Comparison of ENCODE assay signal across 9 mouse cellular contexts in genomic region chr9:22132220-22132619, GRCm38 (mm10). TPM values are rescaled to one million over a fixed set of nuclear protein-coding genes. Genes with fewer than 3 reads are reported as not detected.
A peak's percentile ranks its signal among the peaks of the same experiment; 100 is the strongest.
DNase-seq lines count a peak whose midpoint lies in the region; ATAC-seq lines count a peak whose summit lies in the region.
"Had no signal": no experiment of that assay in that cellular context is flagged by ENCODE, and none has a peak within 500 bp of the region (broad histone marks: within the 10 kb centered on the region; RNA-seq: fewer than 3 reads in every experiment).

No protein-coding gene starts in this region.

- 43% methylated on average over 11 of the region's 11 CpGs for WGBS in heart, embryonic 13.5 days
- WGBS in limb, embryonic 15.5 days = 42% methylated on average over 11 of the region's 11 CpGs

- no peak for ATAC-seq in heart, embryonic 13.5 days (ENCODE audit: extremely low read depth, insufficient number of reproducible peaks, low FRiP score, low TSS enrichment)
- no peak for ATAC-seq in limb, embryonic 15.5 days (ENCODE audit: insufficient number of reproducible peaks, low FRiP score, low TSS enrichment, low read depth)

- peaks cover 19% of the 10 kb centered on the region for H3K4me1 ChIP-seq in heart, embryonic 13.5 days
- peaks cover 12% of the 10 kb centered on the region for H3K4me1 ChIP-seq in limb, embryonic 15.5 days

- H3K4me3 ChIP-seq in heart, embryonic 13.5 days = peak overlapping the region; percentile 47
- peak overlapping the region; percentile 43 for H3K4me3 ChIP-seq in limb, embryonic 15.5 days

- DNase-seq in heart, adult 9 months (ENCODE audit: low spot score in 2 of 2) = no peak
- DNase-seq in thymus, postnatal 14 days = peak; percentile 46
- DNase-seq in thymus, postnatal 0 days (ENCODE audit: low spot score) = no peak
- no peak for DNase-seq in embryo, embryonic 10 days (ENCODE audit: low spot score)
- DNase-seq in spleen, postnatal 10 days (ENCODE audit: low spot score in 2 of 2) = no peak
- DNase-seq in left cerebral cortex, adult 8-10 months (ENCODE audit: low spot score in 2 of 2) = no peak
- DNase-seq: gastrocnemius, adult 2 months had no signal

- H3K9me3 ChIP-seq in heart, embryonic 13.5 days = no peaks in the 10 kb centered on the region
- no peaks in the 10 kb centered on the region for H3K9me3 ChIP-seq in limb, embryonic 15.5 days

- no peak overlapping the region for H3K27ac ChIP-seq in heart, embryonic 13.5 days (replicated peaks)
- H3K27ac ChIP-seq in limb, embryonic 15.5 days = peak overlapping the region; percentile 62
- H3K27ac ChIP-seq: gastrocnemius, adult 2 months had no signal

- H3K9ac ChIP-seq in heart, embryonic 13.5 days = peak overlapping the region; percentile 73
- H3K9ac ChIP-seq in limb, embryonic 15.5 days = no peak overlapping the region; the same call in 1 of the 2 replicates

- H3K36me3 ChIP-seq in heart, embryonic 13.5 days = no peaks in the 10 kb centered on the region
- no peaks in the 10 kb centered on the region for H3K36me3 ChIP-seq in limb, embryonic 15.5 days

- peaks cover 5% of the 10 kb centered on the region; the same call in 1 of the 2 replicates for H3K27me3 ChIP-seq in heart, embryonic 13.5 days (replicated peaks)
- peaks cover 7% of the 10 kb centered on the region for H3K27me3 ChIP-seq in limb, embryonic 15.5 days

- peak overlapping the region; percentile 80 for H3K4me2 ChIP-seq in heart, embryonic 13.5 days
- H3K4me2 ChIP-seq in limb, embryonic 15.5 days = peak overlapping the region; percentile 79

RNA-seq across cellular contexts. Expression of gene Acp5, which starts 3.3 kb away (rescaled TPM):
- 9.0 and 10.9 TPM in 2 replicates for polyA plus RNA-seq in heart, embryonic 13.5 days (2015; fragmentation: Nextera tagmentation; extraction: Ambion mirVana)
- 135 TPM in 2 replicates for polyA plus RNA-seq in thymus, postnatal 0 days (2015; fragmentation: Nextera tagmentation; extraction: Ambion mirVana)
- 31.2 and 46.5 TPM in 2 replicates for polyA plus RNA-seq in limb, embryonic 15.5 days (2015; fragmentation: Nextera tagmentation; extraction: Ambion mirVana)
- under 1 TPM in 3 of 4 experiments, not detected in 1; 0.32 to 0.42 (median 0.37) TPM for total RNA-seq in left cerebral cortex, adult 8-10 months (2022)

RNA-seq across cellular contexts. Expression of gene Elof1, which starts 15.2 kb away (rescaled TPM):
- 106 and 125 TPM in 2 replicates for polyA plus RNA-seq in heart, embryonic 13.5 days (2015; fragmentation: Nextera tagmentation; extraction: Ambion mirVana)
- 174 and 178 TPM in 2 replicates for polyA plus RNA-seq in thymus, postnatal 0 days (2015; fragmentation: Nextera tagmentation; extraction: Ambion mirVana)
- polyA plus RNA-seq in limb, embryonic 15.5 days (2015; fragmentation: Nextera tagmentation; extraction: Ambion mirVana) = 164 and 173 TPM in 2 replicates
- 10 to 100 TPM; 52.2 to 69.8 (median 66.6) TPM for total RNA-seq in left cerebral cortex, adult 8-10 months (2022)

RNA-seq across cellular contexts. Expression of gene Pigyl, which starts 24.4 kb away (rescaled TPM):
- polyA plus RNA-seq in heart, embryonic 13.5 days (2015; fragmentation: Nextera tagmentation; extraction: Ambion mirVana) = 46.0 and 52.0 TPM in 2 replicates
- polyA plus RNA-seq in thymus, postnatal 0 days (2015; fragmentation: Nextera tagmentation; extraction: Ambion mirVana) = 105 and 111 TPM in 2 replicates
- polyA plus RNA-seq in limb, embryonic 15.5 days (2015; fragmentation: Nextera tagmentation; extraction: Ambion mirVana) = 69.3 and 78.2 TPM in 2 replicates
- 10 to 100 TPM; 41.6 to 49.3 (median 46.1) TPM for total RNA-seq in left cerebral cortex, adult 8-10 months (2022)

RNA-seq across cellular contexts. Expression of gene Cnn1, which starts 33.2 kb away (rescaled TPM):
- polyA plus RNA-seq in heart, embryonic 13.5 days (2015; fragmentation: Nextera tagmentation; extraction: Ambion mirVana) = 250 and 292 TPM in 2 replicates
- 1.4 and 2.9 TPM in 2 replicates for polyA plus RNA-seq in thymus, postnatal 0 days (2015; fragmentation: Nextera tagmentation; extraction: Ambion mirVana)
- polyA plus RNA-seq in limb, embryonic 15.5 days (2015; fragmentation: Nextera tagmentation; extraction: Ambion mirVana) = 3.1 and 4.2 TPM in 2 replicates
- 1 to 10 TPM in 1 of 4 experiments, under 1 TPM in 3; 0.37 to 1.2 (median 0.59) TPM for total RNA-seq in left cerebral cortex, adult 8-10 months (2022)

RNA-seq across cellular contexts. Expression of gene Ecsit, which starts 47.0 kb away (rescaled TPM):
- 49.5 and 53.7 TPM in 2 replicates for polyA plus RNA-seq in heart, embryonic 13.5 days (2015; fragmentation: Nextera tagmentation; extraction: Ambion mirVana)
- 44.7 and 44.8 TPM in 2 replicates for polyA plus RNA-seq in thymus, postnatal 0 days (2015; fragmentation: Nextera tagmentation; extraction: Ambion mirVana)
- polyA plus RNA-seq in limb, embryonic 15.5 days (2015; fragmentation: Nextera tagmentation; extraction: Ambion mirVana) = 38.4 and 39.6 TPM in 2 replicates
- total RNA-seq in left cerebral cortex, adult 8-10 months (2022) = 10 to 100 TPM; 45.4 to 50.8 (median 48.0) TPM
